Mouse (Mus musculus) embryo, embryonic 10 days (tissue): ENCODE measurements around the gene Chl1.

ENCODE experiments used
- DNase-seq: peaks from one replicate; pipeline ENCODE4 v3.0.0-alpha.2; 2015; ENCODE audit warnings: low spot score

Gene Chl1

DNA sequence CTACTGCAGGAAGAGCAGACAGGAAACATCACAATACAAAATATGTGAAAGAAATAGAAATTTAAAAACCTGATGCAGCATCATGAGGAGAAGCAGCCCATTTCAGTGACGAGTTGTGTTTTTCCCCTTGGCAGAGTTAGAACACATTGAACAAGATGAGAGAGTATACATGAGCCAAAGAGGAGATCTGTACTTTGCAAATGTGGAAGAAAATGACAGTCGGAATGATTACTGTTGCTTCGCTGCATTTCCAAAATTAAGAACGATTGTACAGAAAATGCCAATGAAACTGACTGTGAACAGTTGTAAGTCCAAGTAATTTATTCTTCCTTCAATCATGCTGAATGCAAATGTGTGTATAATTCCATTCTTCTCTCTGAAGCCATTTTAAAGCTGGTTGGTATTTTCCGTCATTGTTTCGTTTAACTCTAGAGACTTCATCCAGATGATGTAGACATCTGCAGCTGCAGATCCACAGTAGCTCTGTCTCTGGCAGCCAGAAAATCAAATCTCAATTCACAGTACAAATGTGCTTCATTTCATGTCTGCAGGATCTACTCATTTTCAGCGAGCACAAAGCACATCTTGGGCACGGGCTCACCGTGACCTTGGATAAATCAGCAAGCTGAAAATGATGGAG is 155.4 kb downstream of the Chl1 start:
- DNase-seq: no peak

DNA sequence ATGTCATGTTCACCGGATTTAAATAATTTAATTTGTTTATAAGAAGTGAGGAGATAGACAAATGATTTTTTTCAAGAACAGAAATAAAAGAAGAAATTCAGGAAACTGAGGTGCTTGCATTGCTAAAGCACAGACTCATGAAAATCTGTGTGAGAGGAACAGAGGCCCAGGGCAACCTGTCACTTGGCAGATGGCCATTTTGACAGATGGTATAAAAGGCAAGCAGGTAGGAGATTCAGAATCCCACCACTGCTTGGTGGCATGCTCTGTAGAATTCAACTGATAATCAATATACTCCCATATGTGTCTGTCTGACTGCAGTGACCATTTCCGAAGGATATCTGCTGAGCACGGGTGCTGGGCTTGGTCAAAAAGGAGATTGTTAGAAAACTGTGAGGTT is 162.7 kb downstream of the Chl1 start:
- DNase-seq: no peak

GRCm38 (mm10) chr6:103674332-103674731 is 163.9 kb downstream of the Chl1 start:
- no peak for DNase-seq

- no peak for DNase-seq
Observed at GRCm38 (mm10) chr6:103675145-103675544, 164.8 kb downstream of the Chl1 start.

DNA sequence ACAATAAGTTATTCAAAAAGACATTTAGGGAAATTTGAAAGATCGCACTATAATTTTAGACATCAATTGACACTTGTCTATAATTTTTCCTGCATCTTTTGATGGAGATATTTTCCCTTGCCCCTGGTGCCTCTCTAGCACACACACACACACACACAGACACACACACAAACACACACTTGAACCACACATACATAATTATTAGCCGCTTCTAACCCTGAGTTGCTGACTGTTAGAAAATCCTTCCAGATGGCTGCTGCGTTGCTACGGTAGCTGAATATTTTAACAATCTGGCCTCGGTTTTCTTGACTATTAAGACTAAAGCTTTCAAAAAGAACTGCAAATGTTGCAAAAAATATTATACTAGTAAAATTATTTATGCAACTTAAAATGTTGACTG is 166.3 kb downstream of the Chl1 start:
- no peak for DNase-seq

DNA sequence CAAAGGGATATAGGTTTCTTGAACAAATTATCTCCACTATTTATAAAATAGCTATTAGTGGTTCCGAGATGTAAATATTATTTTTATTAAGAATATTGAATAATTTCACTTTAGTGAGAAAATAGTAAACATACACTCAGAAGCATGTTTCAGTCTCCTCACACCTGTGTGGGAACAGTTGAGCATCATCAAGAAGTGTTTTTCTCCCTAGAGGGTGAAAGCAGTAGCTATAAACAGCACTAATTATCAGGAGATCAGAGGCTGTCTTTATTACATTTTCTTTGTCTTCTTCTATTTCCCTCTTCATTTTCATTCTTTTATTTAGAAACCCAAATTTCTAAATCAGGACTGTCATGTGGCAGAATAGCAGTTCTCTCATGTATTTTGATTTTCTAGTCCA is 166.7 kb downstream of the Chl1 start:
- no peak for DNase-seq

- peak; percentile 88 for DNase-seq
Observed at GRCm38 (mm10) chr6:103682854-103683574, 172.6 kb downstream of the Chl1 start.

- no peak for DNase-seq
Observed at GRCm38 (mm10) chr6:103692511-103692910, 182.1 kb downstream of the Chl1 start.

GRCm38 (mm10) chr6:103697349-103698028 is 187.1 kb downstream of the Chl1 start:
- peak; percentile 65 for DNase-seq

- DNase-seq: no peak
Observed at GRCm38 (mm10) chr6:103699482-103699881, 189.1 kb downstream of the Chl1 start.

GRCm38 (mm10) chr6:103699895-103700294 is 189.5 kb downstream of the Chl1 start:
- no peak for DNase-seq

DNA sequence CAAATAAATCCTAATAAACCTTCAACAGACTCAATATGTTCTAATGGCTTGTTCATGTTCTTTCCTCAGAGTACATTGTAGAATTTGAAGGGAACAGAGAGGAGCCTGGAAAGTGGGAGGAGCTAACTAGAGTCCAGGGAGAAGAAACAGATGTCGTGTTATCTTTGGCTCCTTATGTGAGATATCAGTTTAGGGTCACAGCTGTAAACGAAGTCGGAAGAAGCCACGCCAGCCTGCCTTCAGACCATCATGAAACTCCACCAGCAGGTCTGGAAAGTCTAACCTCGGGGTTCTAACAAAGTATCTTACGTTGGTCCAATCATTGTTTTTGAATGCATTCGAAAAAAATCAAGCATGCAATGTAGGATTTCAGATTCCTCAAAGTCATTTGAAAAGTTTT is 189.9 kb downstream of the Chl1 start:
- DNase-seq: peak; percentile 8

DNA sequence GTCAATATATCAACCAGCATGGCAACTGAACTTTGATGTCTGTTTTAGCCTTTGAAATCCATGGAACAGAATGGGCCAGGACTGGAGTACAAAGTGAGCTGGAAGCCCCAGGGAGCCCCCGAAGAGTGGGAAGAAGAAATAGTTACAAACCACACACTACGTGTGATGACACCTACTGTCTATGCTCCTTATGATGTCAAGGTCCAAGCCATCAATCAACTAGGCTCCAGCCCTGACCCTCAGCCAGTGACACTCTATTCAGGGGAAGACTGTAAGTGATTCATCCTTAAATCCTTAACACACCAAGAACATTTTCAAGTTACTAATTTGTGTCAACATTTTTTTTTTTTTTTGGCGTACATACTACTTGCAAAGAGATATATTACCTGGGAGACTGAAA is 196.0 kb downstream of the Chl1 start:
- DNase-seq: no peak

GRCm38 (mm10) chr6:103739291-103739690 is 228.9 kb downstream of the Chl1 start:
- DNase-seq: no peak

DNA sequence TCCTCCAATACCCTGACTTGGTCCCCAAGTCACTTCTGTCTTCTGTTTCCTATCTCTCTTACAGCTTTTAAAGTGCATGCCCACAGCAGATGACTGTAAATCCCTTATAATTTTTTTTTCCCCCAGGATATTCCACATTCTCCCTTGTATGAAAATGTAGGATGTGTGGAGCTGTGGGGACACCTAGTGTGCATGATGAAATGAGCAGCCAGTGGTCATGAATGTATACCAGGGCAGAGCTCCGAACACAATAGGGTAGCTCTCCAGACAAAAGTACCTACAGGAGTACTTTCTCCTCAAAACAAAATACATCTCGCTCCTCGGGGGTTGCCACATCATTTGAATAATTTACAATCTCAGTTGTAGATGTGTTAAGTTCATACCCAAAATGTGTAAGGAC is 232.4 kb downstream of the Chl1 start:
- no peak for DNase-seq

DNA sequence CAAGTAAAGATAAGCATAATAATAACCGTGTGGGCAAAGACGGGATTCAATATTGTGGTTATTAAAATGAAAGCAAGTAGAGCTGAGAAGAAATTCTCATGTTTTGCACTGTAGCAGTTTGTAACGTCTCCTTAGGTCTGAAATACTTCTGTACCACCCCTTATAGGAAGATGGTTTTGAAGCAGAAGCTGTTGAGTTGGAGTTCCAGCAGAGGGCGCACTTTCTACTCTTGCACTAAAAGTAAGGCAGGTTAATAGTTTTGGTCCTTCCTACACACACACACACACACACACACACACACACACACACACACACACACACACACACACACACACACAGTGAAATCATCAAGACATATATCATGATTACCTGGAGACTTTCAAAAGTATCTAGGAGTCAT is 235.7 kb downstream of the Chl1 start:
- peak; percentile 49 for DNase-seq

- peak; percentile 25 for DNase-seq
Observed at GRCm38 (mm10) chr6:103749122-103749773, 238.9 kb downstream of the Chl1 start.

DNA sequence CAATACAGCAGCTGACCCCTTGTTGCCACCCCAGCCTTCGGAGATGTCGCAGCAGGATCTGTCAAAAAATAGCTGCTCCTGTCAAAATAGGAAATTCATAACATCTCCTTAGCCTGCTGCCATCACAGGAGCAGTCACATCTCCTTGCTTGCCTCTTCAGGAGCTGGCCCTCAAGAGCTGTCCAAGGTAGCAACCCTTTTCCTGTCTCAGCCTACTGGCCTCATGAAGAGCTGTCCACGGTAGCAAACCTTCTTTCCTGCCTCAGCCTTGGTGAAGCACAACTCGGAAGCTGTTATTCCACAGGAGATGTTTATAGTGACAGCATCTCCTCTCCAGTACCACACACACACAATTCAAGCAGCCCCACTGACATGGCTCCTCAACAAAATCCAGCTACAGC is 243.5 kb downstream of the Chl1 start:
- peak; percentile 29 for DNase-seq

GRCm38 (mm10) chr6:103766830-103767229 is 256.4 kb downstream of the Chl1 start:
- no peak for DNase-seq

GRCm38 (mm10) chr6:103781058-103781457 is 270.7 kb downstream of the Chl1 start:
- DNase-seq: no peak

DNA sequence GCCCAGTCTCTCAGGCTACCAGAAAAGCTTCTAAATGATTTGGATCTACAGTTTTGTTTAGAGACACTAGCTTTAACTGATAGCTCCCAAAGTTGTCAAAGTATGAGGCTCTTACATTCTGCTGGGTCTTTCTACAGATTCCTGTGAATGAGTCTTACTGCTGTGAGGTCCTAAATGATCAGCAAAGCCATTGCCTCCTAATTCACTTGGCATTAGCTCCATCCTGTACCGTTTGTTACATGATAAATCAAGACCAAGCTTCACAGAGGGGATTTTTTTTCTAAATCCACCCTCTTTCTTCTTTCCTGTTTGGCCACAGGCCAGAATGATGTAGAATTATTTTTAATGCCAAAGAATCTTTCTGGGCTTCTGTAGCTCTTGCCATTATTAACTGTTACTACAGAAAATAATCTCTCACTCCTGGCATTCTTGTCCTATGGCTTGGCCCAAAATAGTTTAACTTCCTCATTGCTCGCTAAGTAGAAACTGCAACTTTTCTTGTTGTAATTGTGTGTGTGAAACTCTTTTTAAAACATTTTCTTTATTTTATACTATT is 280.8 kb downstream of the Chl1 start:
- no peak for DNase-seq

DNA sequence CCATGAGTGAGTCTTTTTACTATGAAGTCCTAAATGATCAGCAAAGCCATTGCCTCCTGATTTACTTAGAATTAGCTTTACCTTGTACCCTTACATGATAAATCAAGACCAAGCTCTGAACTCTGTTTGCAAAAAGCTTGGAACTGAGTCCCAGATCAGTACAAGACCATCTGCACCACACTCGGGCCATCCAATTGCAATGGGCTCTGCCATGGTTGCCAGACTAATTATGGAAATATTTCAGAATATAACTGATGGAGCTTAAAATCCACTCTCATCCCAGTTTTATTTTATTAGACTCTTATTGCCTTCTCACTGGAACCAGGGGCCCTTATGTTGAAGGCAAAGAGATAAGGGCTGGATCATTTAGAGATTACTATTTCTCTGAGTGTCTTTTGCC is 284.9 kb downstream of the Chl1 start:
- DNase-seq: no peak
